Comparison of ENCODE assay signal across 8 mouse cellular contexts in the genomic region with DNA sequence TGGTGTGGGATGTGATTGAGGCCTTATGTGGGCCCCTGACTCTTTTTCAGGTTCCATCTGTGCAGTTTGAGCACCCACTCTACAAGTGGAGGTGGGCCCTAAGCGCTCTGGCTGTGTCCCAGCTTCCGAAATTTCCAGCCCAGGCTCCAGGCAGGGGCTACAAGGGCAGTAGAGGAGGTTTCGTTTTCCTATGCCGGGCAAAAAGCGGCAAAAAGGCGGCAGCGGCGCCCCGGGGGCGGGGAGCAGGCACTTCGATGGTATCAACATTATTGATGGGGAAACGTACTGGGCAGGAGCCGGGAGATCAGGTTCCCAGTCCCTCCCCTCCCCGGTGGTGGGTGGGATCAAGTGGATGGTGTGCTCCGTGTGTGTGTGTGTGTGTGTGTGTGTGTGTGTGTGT. TPM values are rescaled to one million over a fixed set of nuclear protein-coding genes. Genes with fewer than 3 reads are reported as not detected.
DNase-seq lines count a peak whose midpoint lies in the region; ATAC-seq lines count a peak whose summit lies in the region.
"Had no signal": no experiment of that assay in that cellular context is flagged by ENCODE, and none has a peak within 500 bp of the region (broad histone marks: within the 10 kb centered on the region; RNA-seq: fewer than 3 reads in every experiment).

No protein-coding gene starts in this region.

- H3K4me2 ChIP-seq in limb, embryonic 11.5 days (ENCODE audit: low read depth, severe bottlenecking) = peak overlapping the region; percentile 72
- peak overlapping the region; percentile 90 for H3K4me2 ChIP-seq in neural tube, embryonic 15.5 days

- H3K36me3 ChIP-seq in limb, embryonic 11.5 days (ENCODE audit: control insufficient read depth, insufficient read depth, low read length) = no peaks in the 10 kb centered on the region
- H3K36me3 ChIP-seq in neural tube, embryonic 15.5 days = no peaks in the 10 kb centered on the region

- H3K9ac ChIP-seq in limb, embryonic 11.5 days (ENCODE audit: low read length) = peak overlapping the region; percentile 99
- H3K9ac ChIP-seq in neural tube, embryonic 15.5 days (replicated peaks) = 0 out of 2 replicates have a peak overlapping the region, but pooled peaks have one; percentile 36

- 0% methylated on average over 14 of the region's 15 CpGs for WGBS in limb, embryonic 11.5 days
- 2% methylated on average over 14 of the region's 15 CpGs for WGBS in neural tube, embryonic 15.5 days

- H3K4me3 ChIP-seq in limb, embryonic 11.5 days (ENCODE audit: low read depth, low read length) = peak overlapping the region; percentile 81
- peak overlapping the region; percentile 17; the same call in 1 of the 2 replicates for H3K4me3 ChIP-seq in neural tube, embryonic 15.5 days (replicated peaks)
- H3K4me3 ChIP-seq: myocyte had no signal

- H3K27me3 ChIP-seq in limb, embryonic 11.5 days (ENCODE audit: control insufficient read depth, insufficient read depth, low read length) = peaks cover 5% of the 10 kb centered on the region
- H3K27me3 ChIP-seq in neural tube, embryonic 15.5 days (replicated peaks) = peaks cover 25% of the 10 kb centered on the region

- H3K4me1 ChIP-seq in limb, embryonic 11.5 days (ENCODE audit: control insufficient read depth, insufficient read depth, low read length) = peaks cover 3% of the 10 kb centered on the region; the same call in 1 of the 2 replicates
- H3K4me1 ChIP-seq in neural tube, embryonic 15.5 days = peaks cover 51% of the 10 kb centered on the region

- peak; percentile 24 for DNase-seq in urinary bladder, postnatal 14 days (ENCODE audit: low spot score)
- DNase-seq in urinary bladder, adult 2 months (ENCODE audit: low spot score) = no peak
- peak; percentile 15 for DNase-seq in heart, postnatal 4 days
- DNase-seq in limb, embryonic 11.5 days (ENCODE audit: low spot score) = peak; percentile 83
- no peak for DNase-seq in B cell, adult 2 months

- no peaks in the 10 kb centered on the region for H3K9me3 ChIP-seq in limb, embryonic 11.5 days (ENCODE audit: control insufficient read depth, low read length)
- no peaks in the 10 kb centered on the region for H3K9me3 ChIP-seq in neural tube, embryonic 15.5 days (replicated peaks)

- H3K27ac ChIP-seq in limb, embryonic 11.5 days (replicated peaks; ENCODE audit: low read depth, low read length) = peak overlapping the region; percentile 99
- H3K27ac ChIP-seq in neural tube, embryonic 15.5 days (replicated peaks) = peak overlapping the region; percentile 90

- no peak for ATAC-seq in limb, embryonic 11.5 days (ENCODE audit: insufficient number of reproducible peaks, low FRiP score, low TSS enrichment, low read depth)
- ATAC-seq in neural tube, embryonic 15.5 days (ENCODE audit: low FRiP score) = no peak
- ATAC-seq in granulocyte monocyte progenitor cell, adult 5-6 weeks (replicated peaks; ENCODE audit: poor library complexity, severe bottlenecking) = no peak

RNA-seq across cellular contexts. Expression of gene Sall1, which starts 2.3 kb away (rescaled TPM):
- 0.03 TPM in 2 replicates for polyA plus RNA-seq in urinary bladder, adult 2 months (2012; rRNA removed)
- total RNA-seq in heart, postnatal 4 days (2021) = 1 to 10 TPM; 5.0 to 6.3 TPM
- polyA plus RNA-seq in limb, embryonic 11.5 days (2014; fragmentation: Nextera tagmentation; extraction: Ambion mirVana) = 30.0 and 30.4 TPM in 2 replicates
- 11.6 and 11.7 TPM in 2 replicates for polyA plus RNA-seq in neural tube, embryonic 15.5 days (2015; fragmentation: Nextera tagmentation; extraction: Ambion mirVana)
- total RNA-seq in granulocyte monocyte progenitor cell, adult 5-6 weeks (2014; fragmentation: Nextera tagmentation) = not detected in 2 replicates
- total RNA-seq in granulocyte monocyte progenitor cell, adult 5-6 weeks (2017) = not detected in 2 replicates
- polyA plus RNA-seq: myocyte had no signal

Comparison
In these comparisons a context has a peak if more than half of its experiments do, and no peak if none do; other contexts are left out.
1. DNase-seq: peak in urinary bladder, postnatal 14 days (single experiment), heart, postnatal 4 days (single experiment) and limb, embryonic 11.5 days (single experiment); none in urinary bladder, adult 2 months (single experiment) and B cell, adult 2 months (0 of 2).
2. RNA of gene Sall1, which starts 2.3 kb away (polyA plus RNA-seq): 30.0 to 30.4 TPM in limb, embryonic 11.5 days and 11.6 to 11.7 TPM in neural tube, embryonic 15.5 days; 0.03 TPM in urinary bladder, adult 2 months; every median in the first group is over 10 times any median in the second.